Mouse (Mus musculus): ENCODE data around the gene Cfap126. TPM values are rescaled to one million over a fixed set of nuclear protein-coding genes. Genes with fewer than 3 reads are reported as not detected.
A peak's percentile ranks its signal among the peaks of the same experiment; 100 is the strongest.
"Not testable (repeated sequence)": the region's sequence is repeated elsewhere in the genome, so short reads cannot be mapped to it uniquely, and the experiment has no call there.

Cfap126 gene
- polyA plus RNA-seq (2014; fragmentation: Nextera tagmentation; extraction: Ambion mirVana): 2.4 and 5.0 TPM in 2 replicates

GRCm38 (mm10) chr1:171113873-171114299 is at the start of gene Cfap126:
Cfap126 (plus strand) TSS chr1:171113918.
- Histone ChIP-seq H3K4me2 (ENCODE audit: low read depth, low read length) (peak within 1 kb of the TSS; percentile 61), H3K36me3 (ENCODE audit: control insufficient read depth, insufficient read depth, low read length) (no peaks in the 10 kb centered on the region), H3K4me1 (ENCODE audit: control insufficient read depth, insufficient read depth, low read length) (0 out of 2 replicates have a peak, but pooled peaks cover 11% of the 10 kb centered on the region), H3K9ac (replicated peaks; ENCODE audit: low read depth, low read length) (peak within 1 kb of the TSS; percentile 50), H3K27ac (ENCODE audit: low read depth, low read length) (no peak within 1 kb of the TSS; the same call in 1 of the 2 replicates), H3K4me3 (ENCODE audit: low read depth, low read length) (peak within 1 kb of the TSS; percentile 36), H3K9me3 (ENCODE audit: control insufficient read depth, low read length) (no peaks in the 10 kb centered on the region), H3K27me3 (ENCODE audit: control insufficient read depth, insufficient read depth, low read length) (no peaks in the 10 kb centered on the region)
- peak; percentile 5; the same call in 1 of the 2 replicates for ATAC-seq (ENCODE audit: low read depth)
- WGBS: under 1% methylated on average over 24 of the region's 24 CpGs

GRCm38 (mm10) chr1:171064491-171065242 is 49.1 kb upstream of the Cfap126 start, which contains the start of gene Fcgr3:
Fcgr3 (minus strand) TSS chr1:171064935.
- WGBS: 2% methylated on average over 36 of the region's 75 CpGs
- not testable (repeated sequence) for H3K4me1 ChIP-seq (ENCODE audit: control insufficient read depth, insufficient read depth, low read length); H3K36me3 ChIP-seq (ENCODE audit: control insufficient read depth, insufficient read depth, low read length); H3K9ac ChIP-seq (replicated peaks; ENCODE audit: low read depth, low read length); H3K9me3 ChIP-seq (ENCODE audit: control insufficient read depth, low read length); H3K27ac ChIP-seq (ENCODE audit: low read depth, low read length)
- Histone ChIP-seq H3K4me3 (ENCODE audit: low read depth, low read length) (peak within 1 kb of the TSS; percentile 33), H3K4me2 (ENCODE audit: low read depth, low read length) (peak within 1 kb of the TSS; percentile 43), H3K27me3 (ENCODE audit: control insufficient read depth, insufficient read depth, low read length) (peaks cover 18% of the 10 kb centered on the region)
- ATAC-seq (ENCODE audit: low read depth): peak; percentile 52

GRCm38 (mm10) chr1:171065243-171065587 is 48.5 kb upstream of the Cfap126 start:
- H3K9ac ChIP-seq (replicated peaks; ENCODE audit: low read depth, low read length); H3K9me3 ChIP-seq (ENCODE audit: control insufficient read depth, low read length); H3K36me3 ChIP-seq (ENCODE audit: control insufficient read depth, insufficient read depth, low read length); H3K4me1 ChIP-seq (ENCODE audit: control insufficient read depth, insufficient read depth, low read length); H3K4me2 ChIP-seq (ENCODE audit: low read depth, low read length); H3K27ac ChIP-seq (ENCODE audit: low read depth, low read length); H3K4me3 ChIP-seq (ENCODE audit: low read depth, low read length): not testable (repeated sequence)
- H3K27me3 ChIP-seq (ENCODE audit: control insufficient read depth, insufficient read depth, low read length): peaks cover 20% of the 10 kb centered on the region
- ATAC-seq (ENCODE audit: low read depth): peak; percentile 54
- WGBS: 0% methylated on average over 15 of the region's 35 CpGs

GRCm38 (mm10) chr1:171065768-171066167 is 48.0 kb upstream of the Cfap126 start:
- 6% methylated on average over 26 of the region's 45 CpGs for WGBS
- H3K9ac ChIP-seq (replicated peaks; ENCODE audit: low read depth, low read length); H3K9me3 ChIP-seq (ENCODE audit: control insufficient read depth, low read length); H3K4me3 ChIP-seq (ENCODE audit: low read depth, low read length); H3K4me1 ChIP-seq (ENCODE audit: control insufficient read depth, insufficient read depth, low read length); H3K36me3 ChIP-seq (ENCODE audit: control insufficient read depth, insufficient read depth, low read length); H3K27ac ChIP-seq (ENCODE audit: low read depth, low read length): not testable (repeated sequence)
- H3K4me2 ChIP-seq (ENCODE audit: low read depth, low read length): peak overlapping the region; percentile 29; the same call in 1 of the 2 replicates
- peaks cover 20% of the 10 kb centered on the region for H3K27me3 ChIP-seq (ENCODE audit: control insufficient read depth, insufficient read depth, low read length)
- peak; percentile 19 for ATAC-seq (ENCODE audit: low read depth)

GRCm38 (mm10) chr1:171066583-171066982 is 47.1 kb upstream of the Cfap126 start:
- not testable (repeated sequence) for H3K4me1 ChIP-seq (ENCODE audit: control insufficient read depth, insufficient read depth, low read length); H3K4me3 ChIP-seq (ENCODE audit: low read depth, low read length); H3K36me3 ChIP-seq (ENCODE audit: control insufficient read depth, insufficient read depth, low read length); H3K9me3 ChIP-seq (ENCODE audit: control insufficient read depth, low read length); H3K4me2 ChIP-seq (ENCODE audit: low read depth, low read length); H3K27ac ChIP-seq (ENCODE audit: low read depth, low read length); H3K9ac ChIP-seq (replicated peaks; ENCODE audit: low read depth, low read length)
- peaks cover 20% of the 10 kb centered on the region for H3K27me3 ChIP-seq (ENCODE audit: control insufficient read depth, insufficient read depth, low read length)
- WGBS: 20% methylated on average over 2 of the region's 10 CpGs
- peak; percentile 19; the same call in 1 of the 2 replicates for ATAC-seq (ENCODE audit: low read depth)

- H3K9me3 ChIP-seq (ENCODE audit: control insufficient read depth, low read length); H3K9ac ChIP-seq (replicated peaks; ENCODE audit: low read depth, low read length); H3K4me1 ChIP-seq (ENCODE audit: control insufficient read depth, insufficient read depth, low read length); H3K4me3 ChIP-seq (ENCODE audit: low read depth, low read length); H3K27ac ChIP-seq (ENCODE audit: low read depth, low read length); H3K36me3 ChIP-seq (ENCODE audit: control insufficient read depth, insufficient read depth, low read length); H3K4me2 ChIP-seq (ENCODE audit: low read depth, low read length); ATAC-seq (ENCODE audit: low read depth): not testable (repeated sequence)
- H3K27me3 ChIP-seq (ENCODE audit: control insufficient read depth, insufficient read depth, low read length): peaks cover 19% of the 10 kb centered on the region
- 48% methylated on average over 5 of the region's 5 CpGs for WGBS
Measured at GRCm38 (mm10) chr1:171067928-171068327, 45.8 kb upstream of the Cfap126 start.

GRCm38 (mm10) chr1:171069508-171069907 is 44.2 kb upstream of the Cfap126 start:
- 67% methylated on average over 3 of the region's 3 CpGs for WGBS
- H3K4me2 ChIP-seq (ENCODE audit: low read depth, low read length); H3K4me1 ChIP-seq (ENCODE audit: control insufficient read depth, insufficient read depth, low read length); ATAC-seq (ENCODE audit: low read depth); H3K9me3 ChIP-seq (ENCODE audit: control insufficient read depth, low read length); H3K36me3 ChIP-seq (ENCODE audit: control insufficient read depth, insufficient read depth, low read length); H3K27ac ChIP-seq (ENCODE audit: low read depth, low read length); H3K9ac ChIP-seq (replicated peaks; ENCODE audit: low read depth, low read length); H3K4me3 ChIP-seq (ENCODE audit: low read depth, low read length): not testable (repeated sequence)
- H3K27me3 ChIP-seq (ENCODE audit: control insufficient read depth, insufficient read depth, low read length): peaks cover 12% of the 10 kb centered on the region

- 23% methylated on average over 11 of the region's 16 CpGs for WGBS
- not testable (repeated sequence) for H3K4me1 ChIP-seq (ENCODE audit: control insufficient read depth, insufficient read depth, low read length); H3K9me3 ChIP-seq (ENCODE audit: control insufficient read depth, low read length); H3K27ac ChIP-seq (ENCODE audit: low read depth, low read length); H3K4me2 ChIP-seq (ENCODE audit: low read depth, low read length); H3K9ac ChIP-seq (replicated peaks; ENCODE audit: low read depth, low read length); H3K36me3 ChIP-seq (ENCODE audit: control insufficient read depth, insufficient read depth, low read length); H3K4me3 ChIP-seq (ENCODE audit: low read depth, low read length); ATAC-seq (ENCODE audit: low read depth)
- peaks cover 11% of the 10 kb centered on the region for H3K27me3 ChIP-seq (ENCODE audit: control insufficient read depth, insufficient read depth, low read length)
Measured at GRCm38 (mm10) chr1:171070879-171071278, 42.8 kb upstream of the Cfap126 start.

GRCm38 (mm10) chr1:171071726-171072125 is 42.0 kb upstream of the Cfap126 start:
- H3K9ac ChIP-seq (replicated peaks; ENCODE audit: low read depth, low read length); H3K36me3 ChIP-seq (ENCODE audit: control insufficient read depth, insufficient read depth, low read length); H3K4me3 ChIP-seq (ENCODE audit: low read depth, low read length); H3K9me3 ChIP-seq (ENCODE audit: control insufficient read depth, low read length); H3K27ac ChIP-seq (ENCODE audit: low read depth, low read length); H3K4me2 ChIP-seq (ENCODE audit: low read depth, low read length); H3K4me1 ChIP-seq (ENCODE audit: control insufficient read depth, insufficient read depth, low read length): not testable (repeated sequence)
- H3K27me3 ChIP-seq (ENCODE audit: control insufficient read depth, insufficient read depth, low read length): peaks cover 11% of the 10 kb centered on the region
- peak; percentile 36 for ATAC-seq (ENCODE audit: low read depth)
- no CpG with 5 or more reads among the region's 35 CpGs for WGBS
